Mouse (Mus musculus): ENCODE results near the gene Dcaf4. TPM values are rescaled to one million over a fixed set of nuclear protein-coding genes. Genes with fewer than 3 reads are reported as not detected.

Dcaf4 gene
- polyA plus RNA-seq, 1 experiment from 2014 or later = 49.2 TPM

- ATAC-seq (ENCODE audit: low FRiP score, low read depth) = no peak
- H3K36me3 ChIP-seq = no peaks in the 10 kb centered on the region
- H3K9ac ChIP-seq = no peak overlapping the region
- H3K4me3 ChIP-seq = no peak overlapping the region
- WGBS = 74% methylated on average over 5 of the region's 5 CpGs
- H3K27ac ChIP-seq (replicated peaks) = no peak overlapping the region
- no peaks in the 10 kb centered on the region for H3K4me1 ChIP-seq (replicated peaks)
- no peaks in the 10 kb centered on the region for H3K9me3 ChIP-seq
- no peaks in the 10 kb centered on the region for H3K27me3 ChIP-seq
- H3K4me2 ChIP-seq = no peak overlapping the region
These were observed 21.0 kb upstream of the Dcaf4 start for GRCm38 (mm10) chr12:83499256-83499655.

- H3K4me2 ChIP-seq = no peak overlapping the region
These were observed 18.1 kb upstream of the Dcaf4 start for GRCm38 (mm10) chr12:83502190-83502589.

GRCm38 (mm10) chr12:83506543-83506942 is 13.7 kb upstream of the Dcaf4 start:
- Histone ChIP-seq H3K27me3 (no peaks in the 10 kb centered on the region), H3K9me3 (no peaks in the 10 kb centered on the region), H3K4me3 (no peak overlapping the region), H3K9ac (no peak overlapping the region), H3K36me3 (no peaks in the 10 kb centered on the region), H3K4me2 (no peak overlapping the region), H3K4me1 (replicated peaks) (no peaks in the 10 kb centered on the region), H3K27ac (replicated peaks) (no peak overlapping the region)
- WGBS = 78% methylated on average over 10 of the region's 10 CpGs
- no peak for ATAC-seq (ENCODE audit: low FRiP score, low read depth)

More at GRCm38 (mm10) chr12:83502190-83502589, 18.1 kb upstream of the Dcaf4 start:
- peak; percentile 23; the same call in 1 of the 2 replicates for ATAC-seq (ENCODE audit: low FRiP score, low read depth)
- Histone ChIP-seq H3K27ac (replicated peaks) (no peak overlapping the region), H3K4me3 (no peak overlapping the region), H3K27me3 (no peaks in the 10 kb centered on the region), H3K9me3 (no peaks in the 10 kb centered on the region), H3K4me1 (replicated peaks) (no peaks in the 10 kb centered on the region), H3K9ac (no peak overlapping the region), H3K36me3 (no peaks in the 10 kb centered on the region)
- WGBS = 7% methylated on average over 9 of the region's 9 CpGs

- WGBS = 82% methylated on average over 5 of the region's 5 CpGs
- H3K4me1 ChIP-seq (replicated peaks) = peaks cover 7% of the 10 kb centered on the region
- no peaks in the 10 kb centered on the region for H3K9me3 ChIP-seq
- H3K4me2 ChIP-seq = no peak overlapping the region
- H3K36me3 ChIP-seq = no peaks in the 10 kb centered on the region
- ATAC-seq (ENCODE audit: low FRiP score, low read depth) = no peak
- no peaks in the 10 kb centered on the region for H3K27me3 ChIP-seq
- no peak overlapping the region for H3K27ac ChIP-seq (replicated peaks)
- no peak overlapping the region for H3K9ac ChIP-seq
- H3K4me3 ChIP-seq = no peak overlapping the region
These were observed 9.7 kb upstream of the Dcaf4 start for GRCm38 (mm10) chr12:83510586-83510985.

GRCm38 (mm10) chr12:83512783-83513182 is 7.5 kb upstream of the Dcaf4 start:
- Histone ChIP-seq H3K9ac (no peak overlapping the region), H3K4me1 (replicated peaks) (peaks cover 7% of the 10 kb centered on the region), H3K27ac (replicated peaks) (no peak overlapping the region; the same call in 1 of the 2 replicates), H3K4me3 (no peak overlapping the region), H3K9me3 (no peaks in the 10 kb centered on the region), H3K4me2 (no peak overlapping the region; the same call in 1 of the 2 replicates), H3K36me3 (no peaks in the 10 kb centered on the region), H3K27me3 (no peaks in the 10 kb centered on the region)
- ATAC-seq (ENCODE audit: low FRiP score, low read depth) = peak; percentile 52; the same call in 1 of the 2 replicates
- WGBS = 18% methylated on average over 4 of the region's 4 CpGs

- Histone ChIP-seq H3K4me3 (no peak overlapping the region), H3K9me3 (no peaks in the 10 kb centered on the region), H3K4me1 (replicated peaks) (peaks cover 7% of the 10 kb centered on the region), H3K36me3 (no peaks in the 10 kb centered on the region), H3K9ac (no peak overlapping the region), H3K4me2 (no peak overlapping the region; the same call in 1 of the 2 replicates), H3K27me3 (no peaks in the 10 kb centered on the region), H3K27ac (replicated peaks) (no peak overlapping the region)
- WGBS = 28% methylated on average over 5 of the region's 5 CpGs
- peak; percentile 68; the same call in 1 of the 2 replicates for ATAC-seq (ENCODE audit: low FRiP score, low read depth)
These were observed 7.1 kb upstream of the Dcaf4 start for GRCm38 (mm10) chr12:83513185-83513584.

- no peak for ATAC-seq (ENCODE audit: low FRiP score, low read depth)
- Histone ChIP-seq H3K4me3 (no peak overlapping the region), H3K9ac (no peak overlapping the region), H3K4me1 (replicated peaks) (peaks cover 7% of the 10 kb centered on the region), H3K4me2 (no peak overlapping the region), H3K36me3 (no peaks in the 10 kb centered on the region), H3K27me3 (no peaks in the 10 kb centered on the region), H3K27ac (replicated peaks) (no peak overlapping the region), H3K9me3 (no peaks in the 10 kb centered on the region)
- 31% methylated on average over 4 of the region's 4 CpGs for WGBS
These were observed 6.0 kb upstream of the Dcaf4 start for GRCm38 (mm10) chr12:83514216-83514615.

GRCm38 (mm10) chr12:83517580-83517979 is 2.7 kb upstream of the Dcaf4 start:
- Histone ChIP-seq H3K9ac (no peak overlapping the region), H3K4me1 (replicated peaks) (peaks cover 24% of the 10 kb centered on the region), H3K36me3 (no peaks in the 10 kb centered on the region), H3K9me3 (no peaks in the 10 kb centered on the region), H3K4me3 (no peak overlapping the region), H3K27me3 (no peaks in the 10 kb centered on the region), H3K27ac (replicated peaks) (no peak overlapping the region), H3K4me2 (no peak overlapping the region)
- WGBS = 93% methylated on average over 3 of the region's 3 CpGs
- ATAC-seq (ENCODE audit: low FRiP score, low read depth) = no peak

GRCm38 (mm10) chr12:83521083-83521482 is 817 bp downstream of the Dcaf4 start:
- H3K9ac ChIP-seq = peak overlapping the region; percentile 68
- no peaks in the 10 kb centered on the region for H3K36me3 ChIP-seq
- 49% methylated on average over 8 of the region's 8 CpGs for WGBS
- no peaks in the 10 kb centered on the region for H3K9me3 ChIP-seq
- H3K27ac ChIP-seq (replicated peaks) = no peak overlapping the region; the same call in 1 of the 2 replicates
- H3K4me2 ChIP-seq = peak overlapping the region; percentile 68
- peaks cover 24% of the 10 kb centered on the region for H3K4me1 ChIP-seq (replicated peaks)
- H3K4me3 ChIP-seq = peak overlapping the region; percentile 74
- H3K27me3 ChIP-seq = no peaks in the 10 kb centered on the region
- no peak for ATAC-seq (ENCODE audit: low FRiP score, low read depth)

GRCm38 (mm10) chr12:83523056-83523455 is 2.8 kb downstream of the Dcaf4 start:
- ATAC-seq (ENCODE audit: low FRiP score, low read depth) = no peak
- Histone ChIP-seq H3K9ac (no peak overlapping the region), H3K9me3 (no peaks in the 10 kb centered on the region), H3K4me1 (replicated peaks) (peaks cover 24% of the 10 kb centered on the region), H3K4me3 (no peak overlapping the region), H3K36me3 (0 out of 2 replicates have a peak, but pooled peaks cover 3% of the 10 kb centered on the region), H3K27ac (replicated peaks) (no peak overlapping the region), H3K4me2 (no peak overlapping the region), H3K27me3 (no peaks in the 10 kb centered on the region)
- 82% methylated on average over 6 of the region's 6 CpGs for WGBS

GRCm38 (mm10) chr12:83523892-83524291 is 3.6 kb downstream of the Dcaf4 start:
- Histone ChIP-seq H3K4me1 (replicated peaks) (peaks cover 24% of the 10 kb centered on the region), H3K27me3 (no peaks in the 10 kb centered on the region), H3K4me2 (no peak overlapping the region), H3K9ac (no peak overlapping the region), H3K36me3 (0 out of 2 replicates have a peak, but pooled peaks cover 3% of the 10 kb centered on the region), H3K27ac (replicated peaks) (no peak overlapping the region), H3K9me3 (no peaks in the 10 kb centered on the region), H3K4me3 (no peak overlapping the region)
- ATAC-seq (ENCODE audit: low FRiP score, low read depth) = no peak
- WGBS = 90% methylated on average over 4 of the region's 4 CpGs

GRCm38 (mm10) chr12:83524329-83524728 is 4.1 kb downstream of the Dcaf4 start:
- peaks cover 24% of the 10 kb centered on the region for H3K4me1 ChIP-seq (replicated peaks)
- no peaks in the 10 kb centered on the region for H3K27me3 ChIP-seq
- H3K4me2 ChIP-seq = no peak overlapping the region
- H3K9ac ChIP-seq = no peak overlapping the region
- no peak overlapping the region for H3K27ac ChIP-seq (replicated peaks)
- no peaks in the 10 kb centered on the region for H3K9me3 ChIP-seq
- H3K4me3 ChIP-seq = no peak overlapping the region
- 0 out of 2 replicates have a peak, but pooled peaks cover 3% of the 10 kb centered on the region for H3K36me3 ChIP-seq
- no peak for ATAC-seq (ENCODE audit: low FRiP score, low read depth)
- WGBS = 80% methylated on average over 5 of the region's 5 CpGs

Data from hindbrain, embryonic 15.5 days (tissue).